Mouse (Mus musculus): ENCODE data around the gene Asphd2.
A peak's percentile ranks its signal among the peaks of the same experiment; 100 is the strongest.

Asphd2 gene

GRCm38 (mm10) chr5:112349169-112349568 lies 45.5 kb downstream of the Asphd2 start:
- no peak for DNase-seq (ENCODE audit: low spot score)

- no peak for DNase-seq (ENCODE audit: low spot score)
These were observed 48.3 kb downstream of the Asphd2 start for GRCm38 (mm10) chr5:112346211-112346965.

GRCm38 (mm10) chr5:112344092-112344960 lies 50.3 kb downstream of the Asphd2 start:
- DNase-seq (ENCODE audit: low spot score), result no peak

GRCm38 (mm10) chr5:112343205-112343595 lies 51.5 kb downstream of the Asphd2 start:
- peak; percentile 69 for DNase-seq (ENCODE audit: low spot score)

GRCm38 (mm10) chr5:112342463-112343204 lies 52.0 kb downstream of the Asphd2 start, which contains the start of the genes Srrd and Hps4:
Gene Srrd (minus strand): TSS chr5:112343040.
Gene Hps4 (plus strand): TSS chr5:112343083.
- peak; percentile 79 for DNase-seq (ENCODE audit: low spot score)

- no peak for DNase-seq (ENCODE audit: low spot score)
These were observed 55.5 kb downstream of the Asphd2 start for GRCm38 (mm10) chr5:112339215-112339614.

GRCm38 (mm10) chr5:112337004-112337403 lies 57.7 kb downstream of the Asphd2 start:
- no peak for DNase-seq (ENCODE audit: low spot score)

GRCm38 (mm10) chr5:112335473-112335872 lies 59.2 kb downstream of the Asphd2 start:
- DNase-seq (ENCODE audit: low spot score), result no peak
